Mouse (Mus musculus) C2C12 (cell line): ENCODE measurements around the gene Afg1l. TPM values are rescaled to one million over a fixed set of nuclear protein-coding genes. Genes with fewer than 3 reads are reported as not detected.

Experiments
- H3K27me3 ChIP-seq: one replicate; pipeline ENCODE4 v1.6.1; 2011; ENCODE audit not compliant: control insufficient read depth, insufficient read depth, insufficient read length
- H3K36me3 ChIP-seq: one replicate; pipeline ENCODE4 v1.6.1; 2011; ENCODE audit not compliant: control insufficient read depth, insufficient read depth
- H3K4me3 ChIP-seq: one replicate; pipeline ENCODE4 v1.5.1; 2011; ENCODE audit warnings: mild to moderate bottlenecking, control low read depth; ENCODE audit not compliant: poor library complexity, insufficient read depth, severe bottlenecking
- H3K79me2 ChIP-seq: one replicate; pipeline ENCODE4 v1.6.1; 2011; ENCODE audit not compliant: control insufficient read depth, insufficient read depth
- H3K79me3 ChIP-seq: one replicate; pipeline ENCODE4 v1.6.1; 2011; ENCODE audit warnings: low read depth, control low read depth
- H3ac ChIP-seq: one replicate; pipeline ENCODE3; 2011; ENCODE audit warnings: low read depth; ENCODE audit not compliant: control insufficient read depth, insufficient read length
- CEBPB ChIP-seq: IDR thresholded peaks from one replicate; pipeline ENCODE4 v1.6.1; 2011; ENCODE audit warnings: low read depth, mild to moderate bottlenecking, control low read depth, moderate library complexity
- CTCF ChIP-seq: IDR thresholded peaks from one replicate; pipeline ENCODE4 v1.5.1; 2011; ENCODE audit not compliant: control insufficient read depth, insufficient read depth, insufficient read length
- FOSL1 ChIP-seq: IDR thresholded peaks from one replicate; pipeline ENCODE4 v1.8.0; 2011; ENCODE audit warnings: mild to moderate bottlenecking, low read length; ENCODE audit not compliant: poor library complexity, insufficient read depth, severe bottlenecking
- MAX ChIP-seq: IDR thresholded peaks from one replicate; pipeline ENCODE4 v1.6.1; 2011; ENCODE audit warnings: mild to moderate bottlenecking, control low read depth
- MYOD1 ChIP-seq: IDR thresholded peaks from one replicate; pipeline ENCODE4 v1.6.1; 2011; ENCODE audit warnings: low read depth; ENCODE audit not compliant: control insufficient read depth, insufficient read length
- MYOG ChIP-seq: IDR thresholded peaks from one replicate; pipeline ENCODE4 v1.6.1; 2011; ENCODE audit not compliant: control insufficient read depth, insufficient read length; ENCODE audit errors: extremely low read depth
- USF1 ChIP-seq: IDR thresholded peaks from one replicate; pipeline ENCODE4 v1.6.1; 2011; ENCODE audit warnings: low read depth, mild to moderate bottlenecking, control low read depth, moderate library complexity
- polyA plus RNA-seq: library from polyadenylated mRNA; unstranded; fragments of >200 nt; fragmentation: generic; extraction: Trizol; gene quantifications from one replicate; pipeline ENCODE4 v1.2.1, GENCODE M21; 2012; ENCODE audit warnings: missing spikeins

Afg1l gene
- polyA plus RNA-seq, 1 experiment, result 4.7 TPM

DNA sequence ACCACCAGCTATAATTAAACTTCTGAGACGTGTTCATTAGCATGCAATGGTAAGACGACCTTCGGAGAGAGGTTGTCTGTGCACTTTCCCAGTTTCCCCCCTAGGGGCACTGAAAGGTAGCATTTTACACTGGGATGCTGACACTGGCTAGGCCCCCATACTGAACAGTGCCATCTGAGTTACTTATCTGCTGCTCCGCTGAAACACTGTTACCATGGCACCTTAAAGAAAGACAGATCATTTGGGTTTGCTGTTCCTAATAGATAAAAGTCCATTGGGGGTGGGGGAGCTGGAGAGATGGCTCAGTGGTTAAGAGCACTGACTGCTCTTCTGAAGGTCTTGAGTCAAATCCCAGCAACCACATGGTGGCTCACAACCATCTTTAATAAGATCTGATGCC lies 181.8 kb downstream of the Afg1l start:
- Histone ChIP-seq H3K79me2 (no peaks in the 10 kb centered on the region), H3K4me3 (no peak overlapping the region), H3K36me3 (no peaks in the 10 kb centered on the region), H3ac (no peak overlapping the region), H3K79me3 (no peaks in the 10 kb centered on the region), H3K27me3 (no peaks in the 10 kb centered on the region)
- TF ChIP-seq MYOG, result no peak
- TF ChIP-seq FOSL1, result no peak
- no peak for TF ChIP-seq CTCF

DNA sequence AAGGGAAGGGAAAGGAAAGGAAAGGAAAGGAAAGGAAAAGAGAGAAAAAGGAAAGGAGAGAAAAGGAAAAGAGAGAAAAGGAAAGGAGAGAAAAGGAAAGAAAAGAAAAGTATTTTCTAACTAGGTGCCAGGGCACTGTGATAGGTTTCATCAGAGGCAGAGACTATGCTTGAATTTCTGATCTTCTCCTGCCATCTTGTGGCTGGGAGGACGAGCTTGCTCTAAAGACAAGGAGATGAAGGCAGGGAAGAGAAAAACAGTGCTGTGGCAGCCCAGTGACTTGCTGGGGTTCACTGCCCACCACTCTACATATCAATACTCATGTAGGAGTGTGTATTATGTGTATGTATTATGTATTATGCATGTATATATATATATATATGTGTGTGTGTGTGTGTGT lies 183.3 kb downstream of the Afg1l start:
- Histone ChIP-seq H3K79me3 (no peaks in the 10 kb centered on the region), H3K27me3 (no peaks in the 10 kb centered on the region), H3K36me3 (no peaks in the 10 kb centered on the region), H3K4me3 (no peak overlapping the region), H3ac (no peak overlapping the region), H3K79me2 (no peaks in the 10 kb centered on the region)
- no peak for TF ChIP-seq MAX
- no peak for TF ChIP-seq FOSL1
- TF ChIP-seq MYOG, result no peak
- peak; percentile 40 for TF ChIP-seq CTCF
- TF ChIP-seq CEBPB, result no peak
- no peak for TF ChIP-seq USF1

DNA sequence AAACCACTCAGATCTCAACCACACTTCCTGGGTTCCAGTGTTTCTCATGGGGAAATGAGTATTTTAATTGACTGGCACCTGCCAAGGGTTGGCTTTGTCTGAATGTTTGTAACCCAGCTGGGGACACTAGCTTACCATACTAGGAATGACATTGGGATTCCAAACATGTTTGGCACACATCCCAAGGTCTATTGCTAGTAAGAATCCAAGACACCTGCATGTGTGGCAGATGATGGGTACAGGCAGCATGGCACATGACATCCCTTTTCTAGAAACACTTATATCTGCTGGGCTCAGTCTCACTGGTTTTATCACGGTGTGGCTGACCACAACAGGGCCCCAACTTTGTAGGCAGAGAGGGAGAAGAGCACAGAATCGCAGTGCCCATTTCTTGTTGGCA lies 184.0 kb downstream of the Afg1l start:
- H3K4me3 ChIP-seq, result no peak overlapping the region
- H3K79me2 ChIP-seq, result no peaks in the 10 kb centered on the region
- TF ChIP-seq MYOD1, result no peak
- no peak for TF ChIP-seq USF1
- no peak for TF ChIP-seq CTCF
- TF ChIP-seq FOSL1, result no peak
- TF ChIP-seq MYOG, result no peak
- TF ChIP-seq MAX, result no peak
- TF ChIP-seq CEBPB, result no peak
- no peak overlapping the region for H3ac ChIP-seq
- H3K79me3 ChIP-seq, result no peaks in the 10 kb centered on the region
- H3K27me3 ChIP-seq, result no peaks in the 10 kb centered on the region
- no peaks in the 10 kb centered on the region for H3K36me3 ChIP-seq

DNA sequence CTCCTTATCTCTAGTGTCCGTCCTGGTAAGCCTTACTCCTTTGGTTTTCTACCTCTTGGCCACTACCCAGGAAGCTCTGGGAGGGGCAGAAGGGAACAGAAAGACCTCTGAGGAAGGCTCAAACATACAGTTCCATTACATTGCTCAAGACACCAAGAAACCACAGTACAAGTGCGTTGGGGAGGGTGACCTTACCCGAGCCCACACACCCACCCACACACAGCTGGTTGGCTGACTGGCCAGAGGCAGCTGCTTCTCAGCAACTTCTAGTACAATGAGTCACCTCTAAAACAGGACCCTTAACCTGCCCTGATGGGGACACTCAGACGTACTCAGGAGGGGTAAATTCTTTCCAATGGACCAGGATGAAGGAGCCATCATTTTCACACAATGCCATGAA lies 184.5 kb downstream of the Afg1l start:
- H3K79me3 ChIP-seq, result no peaks in the 10 kb centered on the region
- H3K36me3 ChIP-seq, result no peaks in the 10 kb centered on the region
- H3K27me3 ChIP-seq, result no peaks in the 10 kb centered on the region
- H3K4me3 ChIP-seq, result no peak overlapping the region
- peak; percentile 80 for TF ChIP-seq MYOD1
- TF ChIP-seq CTCF, result no peak
- no peak overlapping the region for H3ac ChIP-seq
- no peaks in the 10 kb centered on the region for H3K79me2 ChIP-seq

DNA sequence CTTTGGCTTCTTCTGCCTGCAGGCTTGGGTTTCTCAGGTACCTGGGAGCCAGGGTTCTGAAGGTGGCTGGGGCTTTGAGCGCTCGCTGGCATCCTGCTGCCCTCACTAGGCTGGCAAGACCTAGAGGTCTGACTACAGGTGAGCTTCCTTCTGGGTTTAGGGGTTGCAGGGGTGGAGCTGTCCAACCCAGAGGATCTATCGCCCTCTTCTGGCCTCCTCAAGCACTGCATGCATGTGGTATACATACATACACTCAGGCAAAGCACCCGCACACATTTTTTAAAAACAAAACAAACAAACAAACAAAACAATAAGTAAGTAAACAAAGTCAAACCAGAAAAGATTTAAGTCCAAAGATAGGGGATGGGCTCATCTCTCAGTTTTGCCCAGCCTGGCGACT lies 187.0 kb downstream of the Afg1l start:
- no peaks in the 10 kb centered on the region for H3K27me3 ChIP-seq
- no peak overlapping the region for H3K4me3 ChIP-seq
- H3K79me3 ChIP-seq, result no peaks in the 10 kb centered on the region
- H3ac ChIP-seq, result no peak overlapping the region
- H3K36me3 ChIP-seq, result no peaks in the 10 kb centered on the region
- TF ChIP-seq CTCF, result peak; percentile 54
- no peak for TF ChIP-seq MYOG
- H3K79me2 ChIP-seq, result no peaks in the 10 kb centered on the region

DNA sequence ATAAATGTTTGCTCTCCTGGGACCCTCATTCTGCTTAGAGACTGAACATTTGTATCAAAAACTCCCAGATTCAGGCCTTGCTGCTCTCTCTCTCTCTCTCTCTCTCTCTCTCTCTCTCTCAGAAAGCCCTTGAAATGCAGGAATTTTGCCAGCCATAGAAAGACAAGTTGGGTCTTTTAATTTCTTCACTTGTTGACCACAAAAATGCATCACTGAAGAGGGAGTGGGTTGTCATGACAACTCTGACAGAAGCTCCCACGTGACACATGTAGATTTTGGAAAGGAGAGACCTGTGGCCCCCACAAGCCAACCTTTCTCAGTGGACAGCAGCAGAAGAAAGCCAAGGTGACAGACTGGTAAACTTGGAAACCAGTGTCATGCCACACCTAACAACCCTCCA lies 190.7 kb downstream of the Afg1l start:
- H3K36me3 ChIP-seq, result no peaks in the 10 kb centered on the region
- H3K79me2 ChIP-seq, result no peaks in the 10 kb centered on the region
- TF ChIP-seq CEBPB (no peak), MYOG (no peak), FOSL1 (no peak), MYOD1 (no peak), USF1 (peak; percentile 52), MAX (no peak), CTCF (no peak)
- no peaks in the 10 kb centered on the region for H3K79me3 ChIP-seq
- no peak overlapping the region for H3ac ChIP-seq
- no peak overlapping the region for H3K4me3 ChIP-seq
- H3K27me3 ChIP-seq, result no peaks in the 10 kb centered on the region
